Mouse (Mus musculus): ENCODE results near the gene 9330182L06Rik.

Gene 9330182L06Rik

DNA sequence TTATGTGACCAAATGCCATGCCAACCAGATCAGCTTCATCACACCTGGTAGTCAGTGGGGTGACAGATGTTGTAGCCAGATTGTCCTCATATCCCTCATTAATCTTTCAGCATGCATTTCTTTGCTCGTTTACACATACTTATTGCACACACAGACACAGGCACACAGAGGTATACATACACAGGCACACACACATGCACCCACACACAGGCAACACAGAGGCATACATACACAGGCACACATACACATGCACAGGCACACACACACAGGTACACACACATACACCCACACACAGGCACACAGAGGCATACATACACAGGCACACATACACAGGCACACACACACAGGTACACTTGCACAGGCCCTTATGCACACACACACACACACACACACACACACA lies 99.0 kb downstream of the 9330182L06Rik start:
- no peak for DNase-seq

DNA sequence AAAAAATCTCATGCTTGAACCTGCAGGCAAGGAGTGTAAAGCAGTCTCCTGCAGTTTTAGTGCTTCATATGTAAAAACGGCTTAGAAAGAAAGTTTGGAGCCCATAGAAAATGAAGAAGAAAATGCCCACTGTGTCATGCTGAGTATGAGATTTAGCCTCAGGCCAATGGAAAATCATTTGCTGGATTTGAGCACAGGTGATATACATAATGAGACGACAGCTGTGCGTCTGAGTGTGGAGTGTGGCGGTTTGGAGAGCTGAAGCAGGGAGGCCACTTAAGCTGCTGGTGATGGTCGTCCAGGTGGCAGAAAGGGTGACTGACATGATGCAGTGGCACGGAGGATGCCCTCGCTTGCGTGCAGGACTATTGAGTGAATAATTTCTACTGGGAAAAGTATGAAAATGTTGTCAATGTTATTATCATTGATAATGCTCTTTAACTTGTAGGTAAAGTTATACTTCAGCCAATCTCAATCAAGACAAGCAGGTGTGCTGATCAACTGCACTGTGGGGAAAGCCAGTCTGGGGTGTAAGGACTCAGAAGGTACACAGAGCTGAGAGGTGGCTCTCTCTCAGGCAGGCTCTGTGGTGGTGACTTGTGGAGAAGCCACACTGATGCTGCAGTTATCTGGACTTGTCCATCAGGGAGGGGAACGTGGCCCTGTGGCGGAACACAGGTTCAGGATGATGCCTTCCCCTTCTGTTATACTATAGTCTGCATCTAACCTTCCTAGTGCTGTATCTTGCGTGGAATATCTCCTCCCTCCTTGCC lies 102.2 kb downstream of the 9330182L06Rik start:
- no peak for DNase-seq

DNA sequence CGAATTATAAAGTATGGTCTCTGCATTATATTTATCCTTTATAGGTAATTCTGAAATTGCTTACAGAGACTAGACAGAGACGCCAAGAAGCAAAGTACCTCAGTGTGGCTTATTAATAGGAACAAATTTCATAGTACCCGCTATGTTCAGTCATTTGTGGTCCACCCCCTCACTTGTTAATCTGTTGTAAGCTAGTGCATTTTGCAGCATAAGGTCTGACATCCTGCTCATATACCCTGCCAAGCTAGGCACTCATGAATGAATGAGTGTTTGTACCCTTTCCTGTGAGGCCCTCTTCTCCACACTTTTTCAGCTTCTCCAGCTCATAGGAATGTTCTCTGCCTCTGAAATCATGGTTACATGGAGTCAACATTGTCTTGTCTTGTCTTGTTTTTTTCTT lies 105.2 kb downstream of the 9330182L06Rik start:
- no peak for DNase-seq

DNA sequence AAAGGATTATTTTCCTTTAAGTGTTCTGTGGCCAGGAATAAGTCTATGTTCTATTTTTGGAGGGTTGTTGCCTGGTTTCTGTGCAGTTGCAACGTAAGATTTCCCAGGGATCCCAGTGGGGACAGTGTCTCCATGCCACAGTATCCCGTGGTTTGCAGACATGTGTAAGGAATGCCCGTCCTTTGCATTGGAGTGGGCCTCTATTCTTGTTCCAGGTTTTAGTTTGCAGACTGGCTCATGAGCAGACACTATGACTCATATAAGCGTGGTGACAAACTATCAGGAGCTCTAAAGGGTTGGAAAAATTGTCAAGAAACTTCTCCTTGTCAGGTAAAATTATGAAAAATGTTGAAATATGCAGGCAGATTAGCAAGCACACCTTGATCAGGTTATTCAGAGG lies 107.4 kb downstream of the 9330182L06Rik start:
- no peak for DNase-seq

DNA sequence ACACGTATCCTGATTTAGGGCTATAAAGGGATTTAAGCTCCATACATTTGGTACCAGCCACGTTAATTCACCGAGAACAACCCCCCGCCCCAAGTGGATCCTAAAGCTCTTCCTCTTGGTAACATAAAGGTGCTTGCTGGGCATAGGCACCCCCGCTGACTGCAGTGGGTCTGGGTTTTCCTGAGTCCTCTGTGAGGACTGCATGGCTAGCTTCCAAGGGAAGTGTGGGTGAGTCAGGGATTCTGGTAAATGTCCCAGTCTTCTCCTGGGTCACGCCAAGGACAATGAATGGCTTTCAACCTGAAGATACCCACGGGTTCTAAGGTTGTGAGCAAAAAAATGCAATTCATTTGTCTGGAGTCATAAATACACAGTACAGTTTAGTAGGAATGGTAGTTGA lies 124.0 kb downstream of the 9330182L06Rik start:
- no peak for DNase-seq

DNA sequence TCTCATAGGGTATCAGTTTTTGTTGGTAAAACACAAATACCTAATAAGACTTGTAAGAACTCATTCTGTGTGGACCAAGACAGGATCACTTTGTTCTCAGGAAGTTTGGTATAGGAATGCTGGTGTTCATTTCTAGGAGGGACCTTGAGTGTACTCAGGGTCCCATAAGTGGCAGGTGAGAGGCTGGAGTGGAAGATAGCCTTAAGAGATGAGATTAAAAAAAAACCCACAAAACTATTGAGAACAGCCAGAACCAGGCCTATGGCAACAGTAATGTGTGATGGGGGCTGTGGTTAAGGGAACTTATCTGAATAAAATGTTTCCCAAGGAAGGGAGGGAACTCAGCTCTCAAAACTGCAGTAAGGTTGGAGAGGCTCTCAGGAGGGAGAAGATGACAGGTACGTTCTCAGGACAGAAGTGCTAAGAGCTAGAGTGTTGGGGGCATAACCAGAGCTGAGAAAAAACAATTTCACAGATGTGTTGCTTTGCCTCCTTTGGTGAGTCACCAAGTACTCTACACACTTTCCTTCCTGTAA lies 126.0 kb downstream of the 9330182L06Rik start:
- DNase-seq, result no peak

DNA sequence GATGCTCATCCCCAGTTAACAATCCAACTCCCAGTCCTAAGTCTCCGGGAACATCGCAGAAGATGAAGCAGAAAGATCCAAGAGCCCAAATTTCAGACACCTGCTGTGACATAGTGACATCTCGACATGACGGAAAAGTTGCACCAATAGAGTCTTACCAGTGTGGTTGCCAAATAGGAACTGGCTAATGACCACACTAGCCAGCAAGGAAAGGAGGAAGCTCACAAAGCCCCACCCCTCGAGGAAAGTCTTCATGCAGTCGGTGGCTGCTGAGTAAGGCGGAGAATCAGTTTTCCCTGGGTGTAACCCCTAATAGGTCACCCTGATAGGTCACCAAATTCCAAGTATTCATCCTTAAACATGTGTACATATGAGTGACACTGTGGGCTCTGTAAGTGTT lies 151.2 kb downstream of the 9330182L06Rik start:
- no peak for DNase-seq

DNA sequence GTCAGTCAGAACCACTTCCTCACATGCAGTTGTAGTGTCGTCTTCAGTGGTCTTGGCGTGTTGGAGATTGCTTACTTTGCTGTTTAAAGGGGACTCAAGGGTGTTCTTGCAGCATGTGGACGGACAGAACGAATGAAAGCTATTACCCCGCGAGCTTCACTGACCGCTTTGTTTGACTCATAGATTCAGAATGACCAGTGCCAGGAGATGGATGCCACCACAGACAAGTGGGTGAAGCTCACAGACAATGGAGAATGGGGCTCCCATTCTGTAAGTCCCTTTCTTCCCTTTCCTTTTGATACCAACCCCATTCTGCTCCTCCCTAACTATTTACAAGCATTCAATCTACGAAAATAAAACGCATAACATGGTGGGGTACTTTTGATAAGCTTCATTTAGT lies 151.9 kb downstream of the 9330182L06Rik start:
- no peak for DNase-seq

DNA sequence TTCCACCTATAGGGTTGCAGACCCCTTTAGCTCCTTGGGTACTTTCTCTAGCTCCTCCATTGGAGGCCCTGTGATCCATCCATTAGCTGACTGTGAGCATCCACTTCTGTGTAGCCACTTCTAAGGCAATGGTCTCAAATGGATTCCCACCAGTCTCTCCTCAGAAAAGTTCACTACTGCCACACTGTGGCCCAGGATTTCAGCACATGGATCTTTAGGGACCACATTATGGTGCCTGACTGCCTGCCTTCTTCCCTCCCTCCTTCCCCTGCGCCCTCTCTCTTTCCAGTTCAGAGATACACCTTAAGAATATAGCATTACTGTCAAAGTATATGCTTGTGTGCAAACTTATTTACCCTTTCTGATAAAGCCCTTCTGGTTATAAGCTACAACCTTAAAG lies 154.0 kb downstream of the 9330182L06Rik start:
- no peak for DNase-seq

DNA sequence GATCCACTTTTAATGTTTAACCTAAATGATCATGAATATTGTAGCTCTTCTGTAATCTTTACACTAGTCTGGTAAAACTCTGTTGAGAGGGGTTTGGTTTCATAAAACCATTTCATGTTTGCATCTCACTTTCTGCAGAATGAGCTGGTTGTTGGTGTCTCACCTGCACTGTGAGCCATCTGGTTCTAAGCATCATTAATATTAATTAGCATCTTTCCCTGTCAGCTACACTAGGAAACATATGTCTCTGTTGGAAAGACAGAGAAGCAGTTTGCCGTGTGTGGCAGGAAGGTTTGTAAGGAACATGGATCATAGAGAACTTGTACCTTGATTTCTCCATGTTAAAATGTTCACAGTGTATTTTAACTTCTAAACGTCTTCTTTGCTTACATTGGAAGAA lies 158.5 kb downstream of the 9330182L06Rik start:
- DNase-seq, result no peak

DNA sequence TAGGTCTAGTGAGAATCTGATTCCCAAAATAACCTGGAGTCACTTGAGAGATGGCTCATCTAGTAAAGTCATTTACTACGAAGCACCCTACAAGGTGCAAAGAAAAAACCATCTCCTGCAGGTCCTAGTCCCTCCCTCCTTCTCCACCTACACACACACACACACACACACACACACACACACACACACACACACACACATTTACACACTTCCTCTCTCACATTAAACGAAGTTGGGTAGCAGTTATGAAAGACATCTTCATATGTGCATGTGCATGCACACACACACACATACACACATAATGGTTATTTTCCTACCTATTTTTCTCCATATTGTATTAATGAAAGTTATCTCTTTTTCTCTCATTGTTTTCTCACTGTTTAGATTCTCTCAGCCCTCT lies 161.2 kb downstream of the 9330182L06Rik start:
- no peak for DNase-seq

DNA sequence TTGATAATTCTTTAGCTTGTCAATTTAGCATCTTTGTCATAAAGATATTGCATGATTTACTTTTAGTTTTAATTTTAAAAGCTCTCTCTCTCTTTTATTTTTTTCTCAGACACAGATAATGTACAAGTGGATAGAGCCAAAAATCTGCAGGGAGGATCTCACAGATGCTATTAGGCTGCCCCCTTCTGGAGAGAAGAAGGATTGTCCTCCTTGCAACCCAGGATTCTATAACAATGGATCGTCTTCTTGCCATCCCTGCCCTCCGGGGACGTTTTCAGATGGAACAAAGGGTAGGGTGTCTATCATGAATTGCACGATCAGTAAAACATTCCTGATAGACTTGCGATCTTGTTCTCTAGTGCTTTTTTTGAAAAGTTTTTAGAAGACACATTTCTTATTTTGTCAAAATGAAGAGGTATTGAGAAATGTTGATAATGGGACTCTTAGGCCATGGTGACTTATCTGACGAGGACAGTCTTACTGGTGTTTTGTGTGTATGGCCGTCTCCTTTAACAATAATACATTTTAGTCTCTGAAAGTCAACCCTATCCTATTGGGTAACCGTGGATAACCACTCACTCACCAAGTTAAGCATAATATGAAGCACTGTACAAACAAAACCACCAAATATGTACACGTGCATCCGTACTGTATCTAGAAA lies 161.8 kb downstream of the 9330182L06Rik start:
- peak; percentile 6 for DNase-seq

DNA sequence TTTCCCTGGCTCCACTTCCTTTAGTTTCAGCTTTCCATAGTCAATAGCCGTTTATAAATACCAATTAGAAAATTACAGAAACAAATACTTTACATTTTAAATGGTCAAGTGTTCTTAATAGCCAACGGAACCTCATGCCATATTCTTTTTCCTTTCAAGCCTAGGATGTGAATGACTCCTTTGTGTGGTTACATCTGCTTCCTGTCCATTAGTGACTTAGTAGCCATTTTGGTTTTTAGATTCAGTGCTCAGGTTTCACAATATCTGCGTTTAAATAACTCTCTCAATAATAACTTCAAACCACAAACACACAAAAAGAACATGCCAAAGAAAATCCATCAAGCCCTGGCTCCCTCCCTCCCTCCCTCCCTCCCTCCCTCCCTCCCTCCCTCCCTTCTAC lies 162.8 kb downstream of the 9330182L06Rik start:
- DNase-seq, result no peak

DNA sequence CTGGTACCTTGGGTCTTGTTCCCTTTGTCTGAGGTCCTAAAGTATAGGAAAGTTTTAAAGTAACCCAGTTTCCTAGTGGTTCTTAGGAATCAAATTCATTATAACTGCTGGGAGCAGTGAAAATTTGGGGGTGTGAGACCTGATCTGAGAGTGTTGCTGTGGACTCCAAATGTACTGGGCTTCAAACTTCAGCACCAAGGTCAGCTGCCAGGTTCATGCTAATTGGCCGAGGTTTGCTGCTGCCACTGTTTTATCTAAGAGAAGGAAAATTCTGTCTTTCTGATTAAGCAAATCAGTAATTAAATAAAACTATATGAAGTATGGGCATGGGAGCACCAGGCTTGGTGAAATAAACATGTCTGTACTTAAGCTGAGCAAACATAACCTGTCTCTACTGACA lies 180.2 kb downstream of the 9330182L06Rik start:
- DNase-seq, result no peak

DNA sequence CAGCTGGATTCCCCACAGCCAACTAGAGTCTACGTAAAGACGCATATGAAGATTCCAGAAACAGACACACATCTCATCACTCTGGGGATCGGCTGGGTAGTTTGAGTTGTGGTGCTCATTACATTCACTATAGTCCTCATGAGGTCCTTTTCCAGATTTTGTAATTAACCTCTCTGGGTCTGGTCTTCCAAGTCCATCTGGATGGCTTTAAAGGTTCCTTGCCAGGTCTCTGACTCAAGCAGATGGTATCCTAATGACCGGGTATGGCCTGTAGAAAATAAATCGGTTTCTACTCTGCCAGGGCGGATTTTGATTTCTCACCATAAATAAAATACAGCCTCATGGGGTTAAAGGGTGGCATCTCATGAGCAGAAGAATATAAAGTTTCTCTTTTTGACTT lies 183.0 kb downstream of the 9330182L06Rik start:
- no peak for DNase-seq

DNA sequence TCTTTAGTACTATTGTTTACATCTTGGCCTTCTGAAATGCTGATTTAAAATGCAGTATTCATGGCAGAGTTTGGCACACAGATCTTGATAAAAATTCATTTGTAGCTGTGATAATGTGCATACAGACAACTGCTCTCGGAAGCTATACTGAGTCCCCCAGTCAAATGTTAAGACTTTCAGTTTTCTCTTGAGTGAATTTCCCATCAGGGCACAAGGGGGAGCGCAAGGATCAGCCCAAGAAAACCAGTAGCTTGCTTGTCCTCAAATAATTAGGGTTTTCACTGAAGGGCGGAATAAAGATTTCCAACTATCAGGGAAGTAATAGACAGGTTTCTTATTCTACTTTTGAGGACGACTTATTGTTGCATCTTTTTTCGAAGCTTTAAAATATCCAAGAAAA lies 183.7 kb downstream of the 9330182L06Rik start:
- DNase-seq, result no peak

DNA sequence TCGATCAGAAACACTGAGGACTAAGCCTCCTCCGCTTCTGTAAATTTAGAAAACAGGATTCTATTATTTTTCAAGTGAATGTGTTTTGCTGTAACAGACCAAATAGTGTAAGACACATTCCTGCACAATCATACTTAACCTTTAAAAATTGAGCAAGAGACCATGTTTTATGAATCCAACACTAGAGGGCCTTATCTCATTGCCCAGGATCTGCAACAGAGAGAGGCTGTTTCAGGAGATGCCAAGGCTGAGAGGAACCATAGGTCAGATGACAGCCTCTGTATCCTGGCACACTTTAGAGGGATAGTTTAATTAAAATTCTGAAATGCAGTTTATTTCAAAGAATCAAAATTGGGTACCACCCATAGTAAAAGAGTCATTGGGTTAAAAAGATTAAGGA lies 187.4 kb downstream of the 9330182L06Rik start:
- DNase-seq, result no peak

DNA sequence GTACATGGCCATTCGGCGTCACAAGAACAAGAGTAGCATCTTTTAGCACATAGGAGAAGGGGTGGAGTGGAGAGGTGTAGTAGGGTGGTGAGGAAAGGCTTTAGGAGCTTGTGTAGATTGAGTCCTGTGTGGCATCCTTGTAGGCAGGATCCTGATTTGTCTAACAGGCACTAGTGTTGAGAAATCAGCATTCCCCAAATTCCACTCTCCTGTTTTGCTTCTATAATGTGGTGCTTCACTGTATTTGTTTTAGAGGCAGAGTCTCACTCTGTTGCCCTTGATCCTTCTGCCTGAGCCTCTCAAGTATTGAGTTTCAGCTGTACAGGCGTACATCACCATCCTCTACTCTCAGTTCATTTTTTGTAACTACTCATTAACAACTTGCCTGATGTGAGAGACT lies 211.7 kb downstream of the 9330182L06Rik start:
- DNase-seq, result no peak

DNA sequence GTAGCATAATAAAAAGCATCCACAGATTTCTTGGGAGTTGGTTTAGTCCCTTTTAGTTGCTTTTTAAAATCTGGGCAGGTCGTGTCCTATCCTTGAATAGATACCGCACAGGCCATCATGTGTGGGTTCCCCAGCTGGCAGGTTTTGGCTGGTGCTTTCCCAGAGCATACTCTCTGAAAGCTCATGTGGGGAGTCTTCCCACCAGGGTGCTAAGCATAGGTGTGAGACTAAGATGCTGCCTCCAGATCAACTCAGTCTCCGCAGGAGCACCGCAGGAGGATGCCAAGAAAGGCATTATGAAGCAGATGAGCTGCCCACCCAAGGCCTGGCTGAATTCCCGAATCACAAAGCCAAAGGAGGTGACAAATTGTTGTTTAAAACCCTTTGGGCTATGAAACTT lies 229.5 kb downstream of the 9330182L06Rik start:
- no peak for DNase-seq

DNA sequence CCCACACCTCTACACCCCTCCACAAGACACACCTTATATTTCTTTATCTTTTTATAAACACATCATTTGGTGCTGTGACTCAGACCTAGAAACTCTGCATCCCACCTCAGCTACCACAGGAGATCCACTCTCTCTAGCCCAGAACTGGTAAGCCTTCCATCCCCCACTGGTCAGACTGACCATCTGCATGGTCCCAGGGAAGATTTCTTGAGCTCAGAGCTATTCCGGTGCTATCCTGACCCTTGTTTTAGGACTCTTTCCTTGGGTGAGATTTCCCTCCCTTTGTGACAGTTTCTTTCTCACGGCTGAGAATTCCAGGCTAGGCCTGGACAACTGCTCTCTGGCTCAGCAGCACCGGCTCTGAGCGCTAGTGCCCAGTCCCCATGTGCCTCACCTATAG lies 231.3 kb downstream of the 9330182L06Rik start:
- DNase-seq, result no peak

DNA sequence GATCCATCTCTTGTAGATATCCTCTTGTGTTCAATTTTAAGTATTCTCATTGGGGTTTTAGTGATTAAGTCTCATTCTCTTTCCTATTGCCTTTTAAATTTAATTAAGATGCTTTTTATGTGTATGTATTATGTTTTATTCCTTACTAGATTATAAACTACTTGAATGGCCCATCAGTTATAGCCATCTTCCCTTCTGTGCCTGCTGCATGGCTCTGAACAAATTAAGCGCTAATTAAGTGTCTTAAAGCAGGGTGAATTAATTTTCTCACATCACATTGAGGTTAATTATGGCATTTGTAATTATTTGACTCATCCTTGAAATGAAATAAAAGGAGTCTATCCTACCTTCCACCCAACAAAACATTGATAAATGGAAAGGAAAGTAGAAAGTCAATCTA lies 245.1 kb downstream of the 9330182L06Rik start:
- no peak for DNase-seq

DNA sequence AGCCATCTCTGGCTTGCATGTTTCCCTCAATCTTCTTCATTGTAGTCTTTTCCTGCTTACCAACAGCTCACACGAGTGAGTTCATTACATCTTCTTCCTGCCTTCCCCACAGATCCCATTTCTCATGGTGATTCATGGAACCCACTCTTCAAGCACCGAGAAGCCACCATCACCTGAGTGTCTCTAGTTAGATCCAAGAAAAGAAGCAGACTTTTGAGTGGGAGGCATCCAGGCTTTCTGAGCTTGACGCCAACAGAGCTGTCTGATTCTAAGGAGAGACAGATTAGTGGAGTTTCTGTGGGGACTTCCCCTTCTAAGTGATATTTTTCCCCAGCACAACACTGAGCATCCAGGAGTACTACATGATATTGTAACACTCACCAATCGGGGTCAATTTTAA lies 259.6 kb downstream of the 9330182L06Rik start:
- DNase-seq, result no peak
